Mouse (Mus musculus) layer of hippocampus, postnatal 14 days (tissue): Measurements from ENCODE around the gene F5. TPM values are rescaled to one million over a fixed set of nuclear protein-coding genes. Genes with fewer than 3 reads are reported as not detected.
"Not testable (repeated sequence)": the region's sequence is repeated elsewhere in the genome, so short reads cannot be mapped to it uniquely, and the experiment has no call there.

Experiments used
- DNase-seq, 2 experiments: peaks; one replicate each; pipeline ENCODE4 v3.0.0; 2021 to 2022; ENCODE audit warnings: low spot score in 2 of 2, mixed read lengths in 1 of 2
- total RNA-seq, 2 experiments: library from RNA; stranded (reverse); gene quantifications; 2 replicates each; pipeline ENCODE4 v1.2.3; 2021

Gene F5
- total RNA-seq, 2 experiments from 2014 or later: 0.55 to 4.6 TPM

DNA sequence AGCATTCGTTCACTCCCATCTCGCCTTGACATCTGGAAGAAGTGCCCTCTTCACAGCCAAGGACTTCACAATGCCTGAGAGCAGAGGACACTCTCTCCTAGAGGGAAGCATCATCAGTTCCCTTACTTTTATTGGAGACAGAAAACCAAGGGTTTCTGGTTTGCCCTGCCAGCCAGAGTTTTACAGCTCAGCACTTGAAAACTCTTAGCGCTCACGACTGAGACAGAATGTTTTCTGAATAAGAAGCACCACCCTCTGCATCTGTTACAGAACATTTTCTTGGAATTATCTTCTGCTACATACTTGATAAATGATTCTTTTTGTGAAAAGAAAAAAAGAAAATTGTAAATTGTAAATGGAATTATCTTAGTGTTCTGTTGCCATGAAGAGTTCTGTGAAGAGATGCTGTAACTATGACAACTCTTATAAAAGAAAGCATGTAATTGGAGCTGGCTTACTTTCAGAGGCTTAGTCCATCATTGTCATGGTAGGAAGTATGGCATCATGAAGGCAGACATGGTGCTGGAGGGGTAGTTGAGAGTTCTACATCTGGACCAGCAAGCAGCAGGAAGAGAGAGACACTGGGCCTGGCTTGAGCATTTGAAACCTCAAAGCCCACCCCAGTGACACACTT lies 80.4 kb downstream of the F5 start:
- not testable (repeated sequence) for DNase-seq

DNA sequence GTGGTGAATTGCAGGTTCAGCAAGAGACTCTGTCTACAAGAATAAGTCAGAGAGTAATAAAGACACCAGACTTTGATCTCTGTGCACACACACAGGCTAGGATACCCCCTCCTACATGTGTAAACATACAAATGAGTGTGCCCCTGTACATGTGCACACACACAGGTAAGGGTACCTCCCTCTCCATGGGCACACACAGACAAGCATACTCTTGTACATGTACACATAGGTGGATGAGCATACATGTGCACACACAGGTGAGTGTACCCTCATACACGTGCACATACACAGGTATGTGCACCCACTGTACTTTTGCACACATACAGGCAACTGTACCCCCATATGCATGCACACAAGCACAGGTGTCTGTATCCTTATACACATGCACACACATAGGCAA lies 81.8 kb downstream of the F5 start:
- no peak for DNase-seq

DNA sequence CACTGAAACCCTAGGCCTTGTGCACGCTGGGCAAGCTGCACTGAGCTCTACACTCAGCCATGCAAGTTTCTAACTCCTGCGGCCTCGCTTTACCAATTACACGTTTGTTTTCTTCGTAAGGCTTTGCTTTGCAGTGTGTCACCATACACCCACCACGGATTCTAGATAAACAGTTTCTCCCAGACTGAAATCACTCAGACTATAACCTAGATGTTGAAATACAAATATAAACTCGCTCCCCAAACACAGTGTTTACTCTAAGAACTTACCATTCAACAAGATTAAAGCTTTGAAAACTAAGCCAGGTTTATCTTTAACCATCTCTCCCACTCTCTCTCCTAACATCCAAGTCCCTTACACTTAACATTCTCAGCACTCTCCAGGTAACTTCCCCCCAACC lies 83.4 kb downstream of the F5 start:
- no peak for DNase-seq

DNA sequence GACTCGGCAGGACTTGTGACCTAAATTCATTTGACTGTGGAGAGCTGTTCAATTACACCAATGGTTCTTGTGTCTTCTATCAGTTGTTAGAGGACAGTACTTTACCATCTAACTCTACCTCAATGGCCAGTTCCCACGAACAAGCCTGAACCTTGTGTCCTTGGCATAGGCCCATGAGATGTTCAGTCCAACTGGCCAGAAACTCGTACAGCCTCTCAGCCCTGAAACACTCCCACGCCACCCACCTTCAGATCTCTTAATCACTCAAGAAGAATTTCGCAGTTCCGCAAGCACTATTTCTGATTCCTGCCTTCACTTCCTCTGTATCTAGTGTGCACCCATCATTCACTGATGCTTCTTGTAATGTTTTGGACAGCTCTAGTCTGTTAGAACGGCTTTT lies 84.4 kb downstream of the F5 start:
- no peak for DNase-seq

DNA sequence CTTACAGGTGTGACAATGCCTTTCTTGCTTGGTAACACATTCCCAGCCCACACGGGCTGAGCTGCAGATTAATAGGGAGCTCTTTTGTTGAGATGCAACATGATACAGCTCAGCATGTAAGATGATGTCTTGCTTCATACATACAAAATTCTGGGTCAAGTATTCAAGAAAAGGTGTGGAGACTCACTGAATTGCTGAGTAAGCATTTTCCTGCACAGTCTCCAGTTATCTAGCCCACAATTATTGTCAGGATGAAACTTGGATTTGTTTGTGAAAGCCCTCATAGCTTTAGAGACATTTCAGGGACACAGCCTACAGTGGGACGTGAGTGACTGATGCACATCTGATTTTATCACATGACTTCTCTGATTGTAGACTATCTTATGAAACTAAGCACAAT lies 89.9 kb downstream of the F5 start:
- no peak for DNase-seq

DNA sequence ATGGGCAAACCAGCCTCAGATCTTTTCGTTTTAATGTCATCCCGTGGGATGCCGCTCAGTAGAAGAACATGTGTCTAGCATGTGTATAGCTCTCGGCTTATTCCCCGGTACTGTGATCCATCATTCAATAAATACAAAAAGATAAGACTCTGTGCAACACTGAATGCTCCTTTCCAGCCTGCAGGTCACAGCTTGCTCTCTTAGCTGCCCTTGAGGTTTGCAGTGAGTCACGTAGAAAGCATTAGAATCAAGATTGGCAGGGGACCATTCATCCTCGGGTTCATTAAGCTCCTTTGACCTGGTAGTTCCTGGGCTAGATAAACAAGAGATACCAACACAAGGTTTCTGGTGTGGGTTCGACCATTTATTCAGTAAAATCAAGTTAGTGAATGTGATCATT lies 91.2 kb downstream of the F5 start:
- DNase-seq: no peak

DNA sequence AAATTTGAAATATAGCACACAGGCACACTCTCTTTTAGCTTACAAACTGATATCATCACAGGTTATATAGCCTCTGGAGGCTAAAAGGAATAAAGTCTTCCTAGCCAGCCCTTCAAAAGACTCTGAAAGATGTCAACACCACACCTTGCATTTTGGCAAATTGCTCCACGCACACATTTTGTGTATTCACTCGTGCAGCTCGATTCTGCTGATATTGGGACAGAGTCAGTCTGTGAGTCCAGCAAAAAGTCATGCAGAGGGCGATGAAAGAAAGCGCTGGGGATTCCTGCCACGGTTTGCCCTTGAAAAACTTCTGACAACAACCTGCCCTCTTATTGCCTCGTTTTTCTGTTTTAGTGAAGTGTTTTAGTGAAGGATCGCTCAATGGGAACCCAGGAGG lies 95.8 kb downstream of the F5 start:
- DNase-seq: no peak

DNA sequence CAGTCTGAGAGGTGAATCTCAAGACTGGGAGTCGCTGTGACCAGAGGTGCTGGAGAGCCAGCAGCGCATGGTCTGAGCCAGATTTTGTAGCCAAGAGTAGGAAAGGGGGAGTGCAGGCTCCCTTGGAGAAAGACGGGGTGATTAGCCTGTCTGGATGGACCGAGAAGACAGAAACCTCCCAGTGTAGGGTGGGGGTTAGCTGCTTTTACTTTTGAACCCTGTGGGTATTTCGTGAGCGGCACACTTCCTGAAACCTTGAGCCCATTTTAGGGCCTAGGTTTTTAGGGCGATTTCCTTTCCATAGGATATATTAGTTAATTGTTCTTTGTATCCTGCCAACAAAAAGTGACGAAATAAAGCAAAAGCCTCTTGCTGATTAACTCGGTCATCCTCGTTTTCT lies 96.3 kb downstream of the F5 start:
- DNase-seq: no peak

DNA sequence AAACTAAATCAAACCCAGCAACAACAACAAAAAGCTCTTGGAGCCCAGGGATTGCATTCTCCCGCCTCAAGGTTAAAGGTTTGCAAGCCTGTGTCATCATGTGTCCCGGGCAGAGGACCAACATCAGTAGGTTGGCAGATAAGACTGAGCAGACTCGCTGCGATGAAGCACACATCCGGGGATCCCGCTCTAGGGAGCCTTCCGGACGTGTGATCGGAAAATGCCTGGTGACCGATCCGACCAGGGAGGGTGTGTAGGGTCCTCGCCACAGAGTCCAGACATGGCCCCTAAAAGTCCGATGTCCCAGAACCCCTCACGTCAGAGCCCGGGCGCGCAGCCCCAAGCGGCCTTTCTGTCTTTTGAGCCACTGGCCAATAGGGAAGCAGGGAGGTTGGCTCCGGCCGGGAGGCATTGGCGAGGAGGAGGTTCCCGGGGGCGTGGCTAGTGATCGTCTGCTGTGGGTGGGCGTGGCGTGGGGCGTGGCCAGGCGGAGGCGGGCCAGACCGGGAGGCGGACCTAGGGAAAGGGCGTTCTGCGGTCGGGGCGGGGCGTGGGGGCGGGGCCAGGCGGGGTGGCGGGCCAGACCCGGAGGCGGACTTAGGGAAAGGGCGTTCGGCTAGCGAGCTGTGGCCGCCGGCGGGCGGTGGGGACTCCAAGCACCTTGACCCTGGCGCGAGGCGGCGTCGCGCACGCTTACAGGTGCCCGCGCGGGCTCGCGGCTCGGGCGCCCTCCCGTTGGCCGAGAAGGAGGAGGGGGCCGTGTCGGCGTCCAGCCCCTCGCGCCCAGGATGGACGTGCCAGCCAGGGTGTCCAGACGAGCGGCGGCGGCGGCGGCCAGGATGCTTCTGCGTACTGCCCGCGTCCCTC lies 97.1 kb downstream of the F5 start, which contains the start of gene Slc19a2:
Gene Slc19a2, plus strand, starts transcription at position 582 of the 867 bp plus-strand sequence.
- DNase-seq: peak; percentile 96 to 98

DNA sequence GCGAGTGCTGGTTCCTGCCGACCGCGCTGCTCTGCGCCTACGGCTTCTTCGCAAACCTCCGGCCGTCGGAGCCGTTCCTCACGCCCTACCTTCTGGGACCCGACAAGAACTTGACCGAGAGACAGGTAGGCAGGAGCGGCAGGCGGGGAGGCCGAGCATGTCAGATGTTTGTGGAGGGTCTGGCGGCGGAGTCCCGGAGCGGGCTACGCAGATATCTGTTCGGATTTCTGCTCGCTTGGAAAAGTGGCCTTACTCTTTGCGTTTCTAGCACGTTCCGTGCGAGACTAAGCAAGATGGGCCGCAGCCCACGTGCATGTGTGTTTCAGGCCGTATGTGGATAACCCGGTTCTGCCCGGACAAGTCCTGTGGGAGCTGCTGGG lies 97.7 kb downstream of the F5 start:
- DNase-seq: no peak

DNA sequence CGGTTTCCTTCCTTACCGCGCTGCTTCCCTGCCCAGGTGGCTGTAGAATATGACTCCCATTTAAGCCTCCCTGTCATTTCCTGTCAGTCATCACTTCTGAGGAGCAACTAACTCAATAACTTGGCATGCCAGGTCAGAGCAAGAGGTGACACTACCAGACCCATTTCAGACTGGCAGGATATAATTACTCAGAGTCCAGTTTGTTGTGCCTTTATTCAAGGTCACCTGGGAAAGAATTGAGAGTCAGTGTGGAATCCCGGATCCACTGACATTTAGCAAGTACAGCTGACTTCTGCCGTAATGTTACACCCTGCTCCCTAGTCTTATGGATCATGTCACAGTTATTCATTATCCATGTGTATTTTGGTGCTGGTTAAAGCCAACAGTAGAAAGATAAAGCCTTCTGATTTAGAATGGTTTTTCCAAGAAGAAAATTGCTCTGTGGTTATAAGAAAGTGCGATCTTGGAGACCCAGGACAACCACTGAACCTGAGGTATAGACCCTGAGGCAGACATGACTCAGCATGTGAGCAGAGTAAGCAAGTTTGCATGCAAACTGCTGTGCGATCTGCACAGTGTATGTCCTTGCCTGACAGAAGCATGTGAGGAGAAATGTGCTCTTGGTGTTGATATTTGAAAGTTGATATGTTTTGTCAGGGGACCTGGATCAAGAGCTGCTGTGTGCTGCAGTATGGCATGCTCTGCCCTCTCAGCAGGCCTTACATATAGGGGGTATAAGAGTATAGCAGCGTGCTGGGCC lies 98.9 kb downstream of the F5 start:
- DNase-seq: no peak

DNA sequence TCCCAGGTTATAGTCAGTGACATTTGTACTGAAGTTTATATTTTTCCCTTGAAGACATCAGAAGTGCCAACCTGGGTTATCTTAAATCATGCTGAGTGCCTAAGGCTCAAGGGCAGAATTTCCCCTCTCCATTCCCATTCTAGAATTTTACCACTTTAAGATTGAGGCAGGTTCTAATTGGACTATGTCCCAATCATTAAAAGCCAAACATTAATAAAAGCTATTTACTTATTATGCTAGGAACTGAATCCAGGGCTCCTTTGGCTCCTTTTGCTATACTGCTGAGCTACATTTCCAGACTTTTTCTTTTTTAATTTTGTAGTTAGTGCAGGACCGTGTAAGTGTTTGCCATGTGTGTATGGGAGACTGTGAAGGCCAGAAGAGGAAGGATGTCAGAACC lies 99.8 kb downstream of the F5 start:
- no peak for DNase-seq

DNA sequence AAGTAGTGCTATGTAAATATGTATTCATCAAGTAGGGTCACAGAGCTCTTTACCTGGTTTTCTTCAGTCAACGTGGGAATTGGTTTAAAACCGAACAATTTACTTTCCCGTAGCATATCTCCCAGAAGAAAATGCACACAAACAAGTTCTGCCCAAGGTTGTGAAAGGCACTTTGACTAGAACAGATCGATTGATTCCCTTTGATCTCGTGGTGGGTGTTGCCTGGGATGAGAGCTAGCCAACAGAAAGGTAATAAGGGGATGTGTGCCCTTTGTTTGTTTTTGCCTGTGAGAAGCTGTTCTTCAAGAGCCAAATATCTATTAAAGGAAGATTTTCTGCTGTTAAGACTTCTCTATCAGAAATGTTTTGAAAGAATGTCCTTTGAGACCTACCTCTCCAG lies 100.9 kb downstream of the F5 start:
- no peak for DNase-seq

DNA sequence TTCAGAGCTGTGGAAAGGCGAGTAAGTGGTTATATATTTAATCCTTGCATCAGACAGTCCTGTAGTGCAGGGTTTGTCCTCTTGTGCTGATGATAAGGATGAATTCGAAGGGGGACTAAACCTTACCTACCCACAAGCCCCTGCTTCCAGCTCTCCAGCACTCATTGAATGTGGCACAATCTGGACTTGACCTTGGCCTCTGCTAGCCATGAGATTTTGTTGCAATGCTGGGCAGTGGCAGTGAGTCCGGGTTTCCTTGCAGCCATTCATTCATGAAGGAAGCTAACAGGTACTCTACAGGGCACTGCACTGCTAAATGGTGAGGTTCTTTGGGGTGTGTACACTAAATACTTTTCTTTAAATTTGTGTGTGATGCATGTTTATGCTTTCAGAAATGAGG lies 103.2 kb downstream of the F5 start:
- DNase-seq: no peak

DNA sequence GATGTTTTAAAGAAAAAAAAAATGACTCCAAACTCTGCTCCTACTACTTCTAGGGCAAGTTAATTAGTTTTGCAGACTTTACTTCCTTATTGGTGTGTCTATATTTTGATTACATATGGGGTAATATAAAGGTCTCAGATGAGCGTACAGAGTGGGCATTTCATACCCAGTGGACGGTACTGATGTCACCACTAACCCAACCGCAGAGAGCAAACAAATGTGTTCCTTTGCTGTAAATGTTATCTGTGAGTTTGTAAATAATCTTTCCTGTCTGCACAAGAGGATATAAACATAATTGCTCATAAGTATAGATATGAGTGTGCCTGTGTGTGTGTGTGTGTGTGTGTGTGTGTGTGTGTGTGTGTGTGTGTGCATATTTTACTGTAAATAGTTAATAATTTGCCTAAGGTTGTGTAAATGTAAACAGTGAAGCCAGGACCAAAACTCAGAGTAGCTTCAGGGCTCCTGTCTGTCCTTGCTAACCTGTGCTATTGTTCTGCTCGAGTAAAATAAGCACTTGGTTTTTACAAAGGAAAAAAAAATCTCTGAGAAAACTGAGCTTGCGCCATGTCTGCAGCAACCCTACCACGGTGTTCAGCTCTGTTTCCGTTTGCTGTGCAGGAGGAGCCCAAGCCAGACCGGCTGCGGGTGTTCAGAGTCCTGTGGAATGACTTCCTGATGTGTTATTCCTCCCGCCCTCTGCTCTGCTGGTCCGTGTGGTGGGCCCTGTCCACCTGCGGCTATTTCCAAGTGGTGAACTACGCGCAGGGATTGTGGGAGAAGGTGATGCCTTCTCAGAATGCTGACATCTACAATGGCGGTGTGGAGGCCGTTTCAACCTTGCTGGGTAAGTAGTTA lies 108.8 kb downstream of the F5 start:
- DNase-seq: no peak

DNA sequence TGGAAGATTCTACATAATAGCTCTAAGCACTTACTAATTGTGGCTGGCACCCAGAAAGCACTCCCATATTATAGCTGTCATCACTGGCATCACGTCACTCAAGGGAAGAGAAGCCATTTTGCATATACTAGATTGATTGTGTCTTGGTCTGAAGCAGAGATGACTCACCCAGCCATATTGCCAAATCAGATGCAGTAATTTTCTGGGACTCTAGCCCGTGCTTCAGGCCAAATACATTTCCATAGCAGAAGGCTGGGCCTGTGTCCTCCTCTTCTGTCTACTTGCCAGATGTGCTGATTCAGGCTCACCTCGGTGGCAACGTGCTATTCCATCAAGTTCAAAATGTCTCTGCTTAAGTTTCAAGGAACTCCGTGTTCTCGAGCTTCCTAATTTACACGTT lies 109.9 kb downstream of the F5 start:
- peak in 1 of 2 experiments; percentile 37 for DNase-seq

Other genes with a start within 250 kb of the F5 start
- 10 to 100 TPM; 19.6 to 24.0 TPM for gene Scyl3, start 222.7 kb upstream of the F5 start, total RNA-seq
- gene BC055324, start 157.0 kb upstream of the F5 start, total RNA-seq: 1 to 10 TPM in 1 of 2 experiments, under 1 TPM in 1; 0.85 to 1.4 TPM
- gene Mettl18, start 156.9 kb upstream of the F5 start, total RNA-seq: 1 to 10 TPM; 4.1 to 6.9 TPM
- under 1 TPM in 1 of 2 experiments, not detected in 1; 0.12 TPM for gene Sele, start 103.6 kb upstream of the F5 start, total RNA-seq
- not detected for gene Sell, start 89.9 kb upstream of the F5 start, total RNA-seq
- not detected for gene Selp, start 36.6 kb upstream of the F5 start, total RNA-seq
- gene Slc19a2, start 97.2 kb downstream of the F5 start, total RNA-seq: 10 to 100 TPM in 1 of 2 experiments, 1 to 10 TPM in 1; 9.8 to 10.8 TPM
- gene Ccdc181, start 123.7 kb downstream of the F5 start, total RNA-seq: 10 to 100 TPM; 18.7 to 19.8 TPM
- gene Nme7, start 152.3 kb downstream of the F5 start, total RNA-seq: 10 to 100 TPM; 17.0 to 21.9 TPM
- gene Blzf1, start 155.7 kb downstream of the F5 start, total RNA-seq: 10 to 100 TPM; 27.6 to 29.2 TPM